ENCODE assay signal across 24 mouse cellular contexts in the genomic region with DNA sequence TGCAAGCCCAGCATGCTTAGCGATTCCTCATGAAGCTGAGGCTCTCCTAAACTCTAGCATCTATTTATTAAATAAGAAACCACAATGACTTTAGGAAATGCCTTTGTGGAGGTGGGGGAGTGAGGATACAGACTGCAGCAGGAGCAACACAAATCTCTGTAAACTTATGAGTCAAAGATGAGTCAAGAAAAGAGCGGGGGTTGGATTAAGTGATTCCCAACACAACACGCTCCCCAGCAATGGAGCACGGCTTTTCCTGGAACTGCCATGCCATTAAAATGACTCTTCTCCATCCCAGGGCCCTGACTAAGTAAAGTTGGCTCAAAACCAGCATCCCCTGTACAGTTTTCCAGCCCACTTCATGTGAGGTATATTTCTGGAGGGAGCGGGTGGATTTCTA. TPM values are rescaled to one million over a fixed set of nuclear protein-coding genes. Genes with fewer than 3 reads are reported as not detected.
DNase-seq lines count a peak whose midpoint lies in the region; ATAC-seq and TF ChIP-seq lines count a peak whose summit lies in the region.
"Had no signal": no experiment of that assay in that cellular context is flagged by ENCODE, and none has a peak within 500 bp of the region (broad histone marks: within the 10 kb centered on the region; RNA-seq: fewer than 3 reads in every experiment).

No protein-coding gene starts in this region.

- 79% methylated on average over 5 of the region's 5 CpGs for WGBS in heart, embryonic 16.5 days
- 88% methylated on average over 5 of the region's 5 CpGs for WGBS in heart, embryonic 10.5 days

- no peaks in the 10 kb centered on the region for H3K9me3 ChIP-seq in heart, embryonic 16.5 days (replicated peaks; ENCODE audit: control insufficient read depth, low read length)
- H3K9me3 ChIP-seq in heart, embryonic 10.5 days: no peaks in the 10 kb centered on the region
- H3K9me3 ChIP-seq: limb, embryonic 13.5 days; liver, embryonic 12.5 days; midbrain, embryonic 12.5 days; stomach, embryonic 15.5 days had no signal

- H3K27ac ChIP-seq in heart, embryonic 16.5 days (ENCODE audit: low read length): peak overlapping the region; percentile 20; the same call in 1 of the 2 replicates
- H3K27ac ChIP-seq in heart, embryonic 10.5 days: no peak overlapping the region
- peak overlapping the region; percentile 98 for H3K27ac ChIP-seq in embryonic fibroblast, embryonic 13.5 days (ENCODE audit: insufficient read depth, low read length)
- H3K27ac ChIP-seq: hindbrain, embryonic 14.5 days; limb, embryonic 13.5 days; liver, embryonic 12.5 days; midbrain, embryonic 12.5 days; stomach, embryonic 15.5 days had no signal

- no peak for ATAC-seq in heart, embryonic 16.5 days (replicated peaks; ENCODE audit: extremely low read depth, insufficient read depth, low FRiP score)
- ATAC-seq: forebrain, embryonic 16.5 days; inflammation-experienced regulatory T-cells, adult 6 months; liver, embryonic 12.5 days had no signal

- no peak for TF ChIP-seq CTCF in C2C12 (IDR thresholded peaks at IDR 0.05; ENCODE audit: control insufficient read depth, insufficient read depth, insufficient read length)
- no peak for TF ChIP-seq CTCF in embryonic fibroblast, embryonic 13.5 days (IDR thresholded peaks at IDR 0.05; ENCODE audit: borderline replicate concordance, insufficient read depth, low read length)

- H3K4me2 ChIP-seq in heart, embryonic 16.5 days (ENCODE audit: low read depth, low read length): no peak overlapping the region
- H3K4me2 ChIP-seq: hindbrain, embryonic 14.5 days; limb, embryonic 13.5 days; liver, embryonic 12.5 days; lung, embryonic 14.5 days; midbrain, embryonic 12.5 days; stomach, embryonic 15.5 days had no signal

- H3K79me3 ChIP-seq in C2C12 (ENCODE audit: low read depth): no peaks in the 10 kb centered on the region

- H3K79me2 ChIP-seq in C2C12 (ENCODE audit: control insufficient read depth, insufficient read depth): no peaks in the 10 kb centered on the region

- H3K4me3 ChIP-seq in heart, embryonic 16.5 days (ENCODE audit: low read length): no peak overlapping the region
- no peak overlapping the region for H3K4me3 ChIP-seq in heart, embryonic 10.5 days
- H3K4me3 ChIP-seq in C2C12 (ENCODE audit: insufficient read depth, poor library complexity, severe bottlenecking): no peak overlapping the region
- H3K4me3 ChIP-seq in embryonic fibroblast, embryonic 13.5 days (ENCODE audit: insufficient read depth, low read length): no peak overlapping the region
- H3K4me3 ChIP-seq: limb, embryonic 13.5 days; liver, embryonic 12.5 days; midbrain, embryonic 12.5 days; stomach, embryonic 15.5 days had no signal

- no peak overlapping the region for H3ac ChIP-seq in C2C12 (ENCODE audit: control insufficient read depth, insufficient read length, low read depth)

- H3K9ac ChIP-seq in heart, embryonic 16.5 days (ENCODE audit: low read length): no peak overlapping the region
- H3K9ac ChIP-seq: hindbrain, embryonic 14.5 days; limb, embryonic 13.5 days; liver, embryonic 12.5 days; lung, embryonic 14.5 days; midbrain, embryonic 12.5 days; stomach, embryonic 15.5 days had no signal

- TF ChIP-seq POLR2A in embryonic fibroblast, embryonic 13.5 days (IDR thresholded peaks at IDR 0.05; ENCODE audit: low read depth, low read length): no peak

- peaks cover 13% of the 10 kb centered on the region; the same call in 1 of the 2 replicates for H3K4me1 ChIP-seq in heart, embryonic 16.5 days (ENCODE audit: control insufficient read depth, insufficient read depth, low read length)
- H3K4me1 ChIP-seq in heart, embryonic 10.5 days: peaks cover 17% of the 10 kb centered on the region
- peaks cover 31% of the 10 kb centered on the region for H3K4me1 ChIP-seq in embryonic fibroblast, embryonic 13.5 days (ENCODE audit: control insufficient read depth, insufficient read depth, low read length)
- H3K4me1 ChIP-seq: limb, embryonic 13.5 days; liver, embryonic 12.5 days; stomach, embryonic 15.5 days had no signal

- peaks cover 12% of the 10 kb centered on the region; the same call in 1 of the 2 replicates for H3K36me3 ChIP-seq in heart, embryonic 16.5 days (ENCODE audit: control insufficient read depth, insufficient read depth)
- peaks cover 69% of the 10 kb centered on the region for H3K36me3 ChIP-seq in heart, embryonic 10.5 days
- H3K36me3 ChIP-seq in C2C12 (ENCODE audit: control insufficient read depth, insufficient read depth): peaks cover 42% of the 10 kb centered on the region

- no peaks in the 10 kb centered on the region for H3K27me3 ChIP-seq in heart, embryonic 16.5 days (ENCODE audit: control insufficient read depth, insufficient read depth, low read length)
- no peaks in the 10 kb centered on the region for H3K27me3 ChIP-seq in heart, embryonic 10.5 days (ENCODE audit: insufficient read depth, poor library complexity, severe bottlenecking)
- H3K27me3 ChIP-seq in C2C12 (ENCODE audit: control insufficient read depth, insufficient read depth, insufficient read length): no peaks in the 10 kb centered on the region
- H3K27me3 ChIP-seq: limb, embryonic 13.5 days; liver, embryonic 12.5 days; midbrain, embryonic 12.5 days; stomach, embryonic 15.5 days had no signal

- no peak for DNase-seq in heart, embryonic 10.5 days (ENCODE audit: low spot score)
- peak; percentile 70 for DNase-seq in 3134 (ENCODE audit: extremely low read depth, insufficient read length, low spot score)
- no peak for DNase-seq in layer of hippocampus, postnatal 10 days (ENCODE audit: low spot score in 2 of 2)
- DNase-seq in right cerebral cortex, adult 2 months (ENCODE audit: low spot score in 2 of 2): no peak
- DNase-seq: adrenal gland, postnatal 10 days; cerebellum, adult 9-10 months; heart, postnatal 14 days; kidney, adult 18-20 months; kidney, postnatal 4 days; lung, embryonic 14.5 days; right cerebral cortex, postnatal 25 days; thymus, adult 18-20 months; thymus, postnatal 4 days had no signal

TF ChIP-seq in C2C12, 6 proteins besides CTCF, POLR2A, EP300 and RAD21:
- no peak for TF ChIP-seq CEBPB (IDR thresholded peaks at IDR 0.05; ENCODE audit: low read depth)
- no peak for TF ChIP-seq MYOG (IDR thresholded peaks at IDR 0.05; ENCODE audit: control insufficient read depth, extremely low read depth, insufficient read length)
- peak; percentile 35 for TF ChIP-seq MAX (IDR thresholded peaks at IDR 0.05)
- TF ChIP-seq FOSL1 (IDR thresholded peaks at IDR 0.05; ENCODE audit: insufficient read depth, low read length, poor library complexity, severe bottlenecking): peak; percentile 92
- no peak for TF ChIP-seq MYOD1 (IDR thresholded peaks at IDR 0.05; ENCODE audit: control insufficient read depth, insufficient read length, low read depth)

RNA-seq across cellular contexts. Expression of gene Rpl27a, which starts 27.8 kb away (rescaled TPM):
- 71.3 and 74.1 TPM in 2 replicates for polyA plus RNA-seq in heart, embryonic 16.5 days (2015; fragmentation: Nextera tagmentation; extraction: Ambion mirVana)
- polyA plus RNA-seq in heart, embryonic 10.5 days (2016; fragmentation: Nextera tagmentation; extraction: Ambion mirVana): 91.3 and 105 TPM in 2 replicates
- polyA plus RNA-seq in C2C12 (2012; fragmentation: generic; extraction: Trizol): 1,692 TPM
- 433 and 456 TPM in 2 replicates for polyA plus RNA-seq in embryonic fibroblast, embryonic 13.5 days (2011; ENCODE audit: insufficient read length, low read depth, missing spikeins)
- 100 to 1,000 TPM; 148 to 164 TPM for total RNA-seq in layer of hippocampus, postnatal 10 days (2021)

RNA-seq across cellular contexts. Expression of gene Trim66, which starts 38.8 kb away (rescaled TPM):
- polyA plus RNA-seq in heart, embryonic 16.5 days (2015; fragmentation: Nextera tagmentation; extraction: Ambion mirVana): 0.03 TPM in 1 of 2 replicates, not detected in the other
- polyA plus RNA-seq in heart, embryonic 10.5 days (2016; fragmentation: Nextera tagmentation; extraction: Ambion mirVana): 0.08 TPM in 1 of 2 replicates, not detected in the other
- 0.57 TPM for polyA plus RNA-seq in C2C12 (2012; fragmentation: generic; extraction: Trizol)
- 3.2 and 8.7 TPM in 2 replicates for polyA plus RNA-seq in embryonic fibroblast, embryonic 13.5 days (2011; ENCODE audit: insufficient read length, low read depth, missing spikeins)
- total RNA-seq in layer of hippocampus, postnatal 10 days (2021): 1 to 10 TPM; 4.0 to 4.5 TPM
- polyA plus RNA-seq: inflammation-experienced regulatory T-cells, adult 6 months; kidney, embryonic 16.5 days had no signal
